Mouse (Mus musculus) 3134 (cell line): ENCODE data around the gene Spopl.
"Not testable (repeated sequence)": the region's sequence is repeated elsewhere in the genome, so short reads cannot be mapped to it uniquely, and the experiment has no call there.

Experiments used
- DNase-seq: peaks from one replicate; pipeline ENCODE4 v3.0.0-alpha.2; 2011; ENCODE audit warnings: low spot score; ENCODE audit not compliant: insufficient read length; ENCODE audit errors: extremely low read depth

Gene Spopl

DNA sequence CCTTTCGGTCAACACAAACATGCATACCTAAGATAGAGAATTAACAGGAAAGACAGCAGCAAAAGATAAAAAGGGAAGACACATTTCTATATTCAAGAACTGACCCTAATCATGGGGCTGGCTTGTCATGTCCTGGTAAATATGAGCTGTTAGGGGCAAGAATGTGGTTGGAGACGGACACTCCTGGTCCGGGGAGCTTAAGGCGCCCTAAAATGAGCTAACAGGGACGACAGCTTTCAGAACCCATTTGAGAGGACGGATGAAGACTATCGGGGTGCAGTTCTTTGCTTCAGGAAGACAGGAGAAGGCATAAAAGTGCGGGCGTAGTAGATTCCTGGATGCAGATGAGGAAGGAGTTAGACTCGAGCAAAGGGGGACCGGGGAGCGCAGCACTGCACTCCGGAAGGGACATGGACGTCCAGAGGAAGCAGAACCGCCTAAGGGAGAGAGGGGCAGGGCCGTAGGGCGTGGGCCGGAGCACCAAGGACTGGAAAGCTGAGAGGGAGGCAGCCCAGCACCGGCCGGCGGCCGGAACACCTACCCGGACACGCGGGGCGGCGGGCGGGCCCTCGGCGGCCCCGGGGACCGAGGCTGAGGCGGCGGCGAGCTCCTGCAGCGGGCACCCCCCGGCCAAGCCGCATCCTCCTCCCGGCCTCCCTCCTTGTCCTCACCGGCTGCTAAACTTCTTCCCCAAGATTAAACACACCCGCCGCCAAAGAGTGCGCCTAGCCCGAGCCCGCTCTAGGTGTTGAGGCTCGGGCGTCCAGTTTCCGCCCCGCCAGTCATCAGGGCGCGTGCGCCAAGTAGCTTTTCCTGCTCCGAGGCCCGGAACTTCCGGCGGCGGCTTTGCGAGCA, at the start of gene Spopl:
Spopl (minus strand) TSS at position 805 of the 855 bp plus-strand sequence.
- peak; percentile 78 for DNase-seq

- DNase-seq, result no peak
These were observed 48.2 kb upstream of the Spopl start for GRCm38 (mm10) chr2:23620128-23620527.

- no peak for DNase-seq
These were observed 46.1 kb upstream of the Spopl start for GRCm38 (mm10) chr2:23617989-23618388.

DNA sequence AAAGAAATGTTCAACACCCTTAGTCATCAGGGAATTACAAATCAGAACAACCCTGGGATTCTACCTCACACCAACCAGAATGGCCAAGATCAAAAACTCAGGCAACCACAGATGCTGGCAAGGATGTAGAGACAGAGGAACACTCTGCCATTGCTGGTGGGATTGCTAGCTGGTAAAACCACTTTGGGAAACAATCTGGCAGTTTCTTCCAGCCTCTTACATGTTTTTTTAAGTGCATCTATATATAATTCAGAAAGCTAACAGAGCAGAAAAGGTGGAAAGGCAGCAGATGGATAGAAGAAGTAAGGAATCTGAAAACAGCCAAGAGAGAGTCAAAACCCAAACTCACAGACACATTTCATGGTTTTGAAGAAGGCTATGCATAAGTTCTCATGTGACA, 33.5 kb upstream of the Spopl start:
- DNase-seq, result no peak

DNA sequence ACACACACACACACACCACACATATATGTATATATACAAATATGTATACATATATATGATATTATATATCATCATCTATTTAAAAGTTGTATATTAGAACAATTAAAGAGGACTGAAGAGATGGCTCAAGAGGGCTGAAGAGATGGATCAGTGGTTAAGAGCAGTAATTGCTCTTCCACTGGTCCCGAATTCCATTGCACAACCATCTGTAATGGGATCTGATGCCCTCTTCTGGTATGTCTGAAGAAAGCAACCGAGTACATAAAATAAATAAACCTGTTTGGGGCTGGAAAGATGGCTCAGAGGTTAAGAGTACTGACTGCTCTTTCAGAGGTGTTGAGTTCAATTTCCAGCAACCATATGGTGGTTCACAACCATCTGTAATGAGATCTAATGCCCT, 16.9 kb upstream of the Spopl start:
- DNase-seq, result no peak

- DNase-seq, result not testable (repeated sequence)
These were observed 239 bp upstream of the Spopl start for GRCm38 (mm10) chr2:23572157-23572532.

DNA sequence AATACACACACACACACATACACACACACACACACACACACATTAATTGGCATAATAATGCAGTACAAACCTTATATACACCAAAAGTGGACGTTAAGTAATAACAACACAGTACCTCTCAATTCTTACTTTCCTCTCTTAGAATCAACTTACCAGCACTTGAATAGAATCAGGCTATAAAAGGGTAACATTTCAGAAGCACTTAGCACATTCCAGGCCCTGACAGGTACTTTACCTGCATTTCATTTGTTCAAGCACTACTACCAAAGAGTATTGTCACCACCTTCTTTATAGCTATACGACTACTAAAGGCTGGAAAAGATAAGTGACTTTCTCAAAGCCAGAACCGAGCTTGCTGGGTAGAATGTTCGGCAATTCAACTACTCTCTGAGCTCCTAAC, 1.3 kb downstream of the Spopl start:
- no peak for DNase-seq

GRCm38 (mm10) chr2:23568775-23569174, 3.1 kb downstream of the Spopl start:
- DNase-seq, result no peak

GRCm38 (mm10) chr2:23565081-23565801, 6.7 kb downstream of the Spopl start:
- DNase-seq, result no peak

GRCm38 (mm10) chr2:23562898-23563297, 9.0 kb downstream of the Spopl start:
- DNase-seq, result no peak

- DNase-seq, result no peak
These were observed 12.7 kb downstream of the Spopl start for GRCm38 (mm10) chr2:23559186-23559585.

DNA sequence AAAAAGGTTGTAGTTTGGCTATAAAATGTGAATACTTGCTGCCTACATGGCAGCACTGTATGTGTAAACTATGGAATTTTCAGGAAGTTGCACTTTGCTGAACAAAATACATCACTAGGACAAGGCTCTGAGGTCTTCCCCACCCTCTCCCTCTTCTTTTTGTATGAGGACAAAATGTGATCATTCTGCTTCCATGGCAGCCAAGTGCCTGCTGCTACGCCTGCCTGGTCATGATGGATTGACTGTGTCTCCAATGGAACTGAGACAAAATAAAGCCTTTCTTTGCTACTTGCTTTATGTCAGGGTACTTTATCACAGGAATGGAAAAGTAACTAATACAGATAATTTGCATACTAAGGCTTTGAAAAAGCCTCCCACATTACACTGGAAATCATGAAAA, 20.7 kb downstream of the Spopl start:
- DNase-seq, result no peak

DNA sequence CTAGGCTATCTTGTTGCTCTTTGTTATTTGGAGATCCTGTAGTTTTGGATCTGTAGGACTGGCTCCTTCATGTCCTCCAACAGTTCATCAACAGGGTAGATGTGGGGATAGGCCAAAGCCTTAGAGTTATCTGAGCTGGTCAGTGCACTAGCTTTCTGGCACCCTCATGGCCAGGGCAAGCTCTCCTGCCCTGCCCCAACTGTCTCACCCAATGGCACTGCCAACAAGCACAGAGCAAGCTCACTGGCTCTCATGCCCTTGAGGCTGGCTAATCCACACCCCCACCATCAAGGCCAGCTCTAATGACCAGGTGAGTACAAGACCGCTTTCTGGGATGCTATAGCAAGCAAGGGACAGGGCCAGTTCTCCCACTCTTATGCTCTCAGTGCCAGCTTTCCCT, 24.7 kb downstream of the Spopl start:
- no peak for DNase-seq

- no peak for DNase-seq
These were observed 31.9 kb downstream of the Spopl start for GRCm38 (mm10) chr2:23539967-23540366.

DNA sequence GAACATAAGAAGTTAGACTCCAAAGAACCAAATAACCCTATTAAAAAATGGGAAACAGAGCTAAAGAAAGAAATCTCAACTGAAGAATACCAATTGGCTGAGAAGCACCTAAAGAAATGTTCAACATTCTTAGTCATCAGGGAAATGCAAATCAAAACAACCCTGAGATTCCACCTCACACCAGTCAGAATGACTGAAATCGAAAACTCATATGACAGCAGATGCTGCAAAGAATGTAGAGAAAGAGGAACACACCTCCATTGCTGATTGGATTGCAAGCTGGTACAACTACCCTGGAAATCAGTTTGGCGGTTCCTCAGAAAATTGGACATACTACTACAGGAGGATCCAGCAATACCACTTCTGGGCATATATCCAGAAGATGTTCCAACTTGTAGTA, 44.2 kb downstream of the Spopl start:
- not testable (repeated sequence) for DNase-seq

DNA sequence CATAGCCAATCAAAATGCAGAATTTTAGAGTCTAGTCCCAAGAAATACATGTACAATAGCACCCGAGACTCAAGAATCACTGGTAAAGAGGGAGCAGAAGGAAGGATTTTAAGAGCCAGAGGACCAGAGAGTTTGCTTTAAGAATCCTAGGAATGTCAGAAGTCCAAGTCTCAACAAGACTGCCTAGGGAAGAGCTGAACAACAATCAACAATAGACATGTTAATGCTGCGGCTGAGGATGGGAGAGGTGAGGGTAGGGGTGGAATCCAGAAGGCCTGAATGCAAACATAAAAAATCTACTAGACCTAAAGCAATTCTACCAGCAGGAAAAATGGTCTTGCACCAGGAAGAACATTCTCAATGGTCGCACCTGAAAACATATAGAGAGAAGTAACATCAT, 66.8 kb downstream of the Spopl start:
- DNase-seq, result no peak

- DNase-seq, result no peak
These were observed 90.2 kb downstream of the Spopl start for GRCm38 (mm10) chr2:23481715-23482114.

GRCm38 (mm10) chr2:23467471-23467870, 104.4 kb downstream of the Spopl start:
- no peak for DNase-seq

- no peak for DNase-seq
These were observed 114.5 kb downstream of the Spopl start for GRCm38 (mm10) chr2:23457452-23457851.
